Mouse (Mus musculus): ENCODE measurements around the gene Herc4. TPM values are rescaled to one million over a fixed set of nuclear protein-coding genes. Genes with fewer than 3 reads are reported as not detected.
"Not testable (repeated sequence)": the region's sequence is repeated elsewhere in the genome, so short reads cannot be mapped to it uniquely, and the experiment has no call there.

Gene Herc4
- polyA plus RNA-seq, 1 experiment from 2014 or later: 27.0 TPM

DNA sequence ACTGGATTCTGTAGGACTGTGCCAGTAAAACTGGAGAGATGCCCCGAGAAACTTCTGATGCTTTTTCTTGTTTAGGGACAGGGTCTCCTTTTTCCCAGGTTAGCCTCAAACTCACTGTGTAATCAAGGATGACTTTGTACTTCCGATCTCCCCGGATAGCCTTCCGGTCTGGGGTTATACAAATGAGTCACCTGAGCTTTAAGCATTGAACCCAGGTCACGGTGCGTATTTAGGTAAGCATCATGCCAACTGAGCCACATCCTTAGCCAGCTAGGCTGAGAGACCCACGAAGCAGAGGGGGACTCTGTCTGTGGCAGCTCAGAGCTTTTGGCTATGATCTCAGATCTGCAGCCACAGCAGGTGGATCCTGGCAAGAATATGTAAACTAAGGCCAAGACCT, 107.1 kb downstream of the Herc4 start:
- no peak for TF ChIP-seq CTCF (IDR thresholded peaks at IDR 0.05; ENCODE audit: low read depth)
- 84% methylated on average over 7 of the region's 7 CpGs for WGBS
- H3K27ac ChIP-seq: no peak overlapping the region
- no peak overlapping the region for H3K4me2 ChIP-seq (ENCODE audit: low read length)
- ATAC-seq (replicated peaks; ENCODE audit: low FRiP score, low read depth) (no peak), DNase-seq (ENCODE audit: low spot score) (no peak)
- no peaks in the 10 kb centered on the region for H3K9me3 ChIP-seq (replicated peaks; ENCODE audit: low read length)
- no peak overlapping the region for H3K4me3 ChIP-seq (replicated peaks; ENCODE audit: low read depth, low read length)
- no peaks in the 10 kb centered on the region for H3K36me3 ChIP-seq (ENCODE audit: insufficient read depth, low read length)
- no peaks in the 10 kb centered on the region for H3K27me3 ChIP-seq (ENCODE audit: insufficient read depth, low read length)
- no peak overlapping the region for H3K9ac ChIP-seq (ENCODE audit: low read depth, low read length)
- no peaks in the 10 kb centered on the region for H3K4me1 ChIP-seq (replicated peaks; ENCODE audit: insufficient read depth, low read length)

DNA sequence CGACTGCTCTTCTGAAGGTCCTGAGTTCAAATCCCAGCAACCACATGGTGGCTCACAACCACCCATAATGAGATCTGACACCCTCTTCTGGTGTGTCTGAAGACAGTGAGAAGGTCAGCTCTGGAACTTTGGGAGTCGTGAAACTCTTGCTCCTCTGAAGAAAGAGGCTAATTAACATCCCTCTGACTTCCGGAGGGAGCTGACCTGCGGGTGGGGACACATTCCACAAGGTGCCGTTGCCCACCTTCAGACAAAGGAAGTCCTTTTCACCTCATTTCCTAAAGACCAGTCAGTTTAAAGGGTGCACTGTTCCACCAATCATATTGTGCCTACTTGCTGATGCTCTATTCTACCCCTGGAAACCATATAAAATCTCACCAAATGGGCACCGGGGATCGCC, 107.5 kb downstream of the Herc4 start:
- not testable (repeated sequence) for H3K9me3 ChIP-seq (replicated peaks; ENCODE audit: low read length); H3K27ac ChIP-seq; H3K27me3 ChIP-seq (ENCODE audit: insufficient read depth, low read length); DNase-seq (ENCODE audit: low spot score); H3K9ac ChIP-seq (ENCODE audit: low read depth, low read length); H3K4me1 ChIP-seq (replicated peaks; ENCODE audit: insufficient read depth, low read length); ATAC-seq (replicated peaks; ENCODE audit: low FRiP score, low read depth); H3K36me3 ChIP-seq (ENCODE audit: insufficient read depth, low read length); H3K4me3 ChIP-seq (replicated peaks; ENCODE audit: low read depth, low read length); H3K4me2 ChIP-seq (ENCODE audit: low read length)
- 81% methylated on average over 7 of the region's 7 CpGs for WGBS

GRCm38 (mm10) chr10:63352111-63352510, 108.5 kb downstream of the Herc4 start:
- WGBS: 79% methylated on average over 5 of the region's 5 CpGs
- no peak for TF ChIP-seq CTCF (IDR thresholded peaks at IDR 0.05; ENCODE audit: low read depth)
- no peaks in the 10 kb centered on the region for H3K27me3 ChIP-seq (ENCODE audit: insufficient read depth, low read length)
- H3K27ac ChIP-seq: no peak overlapping the region
- ATAC-seq (replicated peaks; ENCODE audit: low FRiP score, low read depth) (no peak), DNase-seq (ENCODE audit: low spot score) (no peak)
- no peaks in the 10 kb centered on the region for H3K9me3 ChIP-seq (replicated peaks; ENCODE audit: low read length)
- H3K4me2 ChIP-seq (ENCODE audit: low read length): no peak overlapping the region
- no peaks in the 10 kb centered on the region for H3K4me1 ChIP-seq (replicated peaks; ENCODE audit: insufficient read depth, low read length)
- H3K4me3 ChIP-seq (replicated peaks; ENCODE audit: low read depth, low read length): no peak overlapping the region
- H3K36me3 ChIP-seq (ENCODE audit: insufficient read depth, low read length): no peaks in the 10 kb centered on the region
- H3K9ac ChIP-seq (ENCODE audit: low read depth, low read length): no peak overlapping the region

- Histone ChIP-seq H3K36me3 (ENCODE audit: insufficient read depth, low read length) (no peaks in the 10 kb centered on the region), H3K27me3 (ENCODE audit: insufficient read depth, low read length) (no peaks in the 10 kb centered on the region), H3K27ac (no peak overlapping the region), H3K9me3 (replicated peaks; ENCODE audit: low read length) (no peaks in the 10 kb centered on the region), H3K4me1 (replicated peaks; ENCODE audit: insufficient read depth, low read length) (no peaks in the 10 kb centered on the region), H3K4me3 (replicated peaks; ENCODE audit: low read depth, low read length) (no peak overlapping the region), H3K9ac (ENCODE audit: low read depth, low read length) (no peak overlapping the region), H3K4me2 (ENCODE audit: low read length) (no peak overlapping the region)
- TF ChIP-seq CTCF (IDR thresholded peaks at IDR 0.05; ENCODE audit: low read depth): no peak
- no peak for ATAC-seq (replicated peaks; ENCODE audit: low FRiP score, low read depth)
- WGBS: 52% methylated on average over 1 of the region's 1 CpGs
- DNase-seq (ENCODE audit: low spot score): no peak
Observed at GRCm38 (mm10) chr10:63360502-63360901, 116.9 kb downstream of the Herc4 start.

- no peak overlapping the region for H3K9ac ChIP-seq (ENCODE audit: low read depth, low read length)
- no peak for DNase-seq (ENCODE audit: low spot score)
- H3K9me3 ChIP-seq (replicated peaks; ENCODE audit: low read length): no peaks in the 10 kb centered on the region
- no peak overlapping the region for H3K27ac ChIP-seq
- H3K4me3 ChIP-seq (replicated peaks; ENCODE audit: low read depth, low read length): no peak overlapping the region
- no peak for ATAC-seq (replicated peaks; ENCODE audit: low FRiP score, low read depth)
- no peaks in the 10 kb centered on the region for H3K36me3 ChIP-seq (ENCODE audit: insufficient read depth, low read length)
- 57% methylated on average over 7 of the region's 7 CpGs for WGBS
- no peaks in the 10 kb centered on the region for H3K27me3 ChIP-seq (ENCODE audit: insufficient read depth, low read length)
- H3K4me1 ChIP-seq (replicated peaks; ENCODE audit: insufficient read depth, low read length): no peaks in the 10 kb centered on the region
- H3K4me2 ChIP-seq (ENCODE audit: low read length): no peak overlapping the region
- TF ChIP-seq CTCF (IDR thresholded peaks at IDR 0.05; ENCODE audit: low read depth): no peak
Observed at GRCm38 (mm10) chr10:63365918-63366455, 122.4 kb downstream of the Herc4 start.

GRCm38 (mm10) chr10:63367386-63367785, 123.8 kb downstream of the Herc4 start:
- no peak overlapping the region for H3K4me3 ChIP-seq (replicated peaks; ENCODE audit: low read depth, low read length)
- DNase-seq (ENCODE audit: low spot score) (no peak), ATAC-seq (replicated peaks; ENCODE audit: low FRiP score, low read depth) (no peak)
- no peak overlapping the region for H3K9ac ChIP-seq (ENCODE audit: low read depth, low read length)
- TF ChIP-seq CTCF (IDR thresholded peaks at IDR 0.05; ENCODE audit: low read depth): no peak
- H3K4me1 ChIP-seq (replicated peaks; ENCODE audit: insufficient read depth, low read length): no peaks in the 10 kb centered on the region
- no peaks in the 10 kb centered on the region for H3K9me3 ChIP-seq (replicated peaks; ENCODE audit: low read length)
- whole genome bisulfite sequencing: 64% methylated on average over 6 of the region's 6 CpGs
- H3K4me2 ChIP-seq (ENCODE audit: low read length): no peak overlapping the region
- H3K36me3 ChIP-seq (ENCODE audit: insufficient read depth, low read length): no peaks in the 10 kb centered on the region
- H3K27ac ChIP-seq: no peak overlapping the region
- H3K27me3 ChIP-seq (ENCODE audit: insufficient read depth, low read length): no peaks in the 10 kb centered on the region

Other genes starting within 250 kb of the Herc4 start
- 56.7 and 57.8 TPM in 2 replicates for gene Hnrnph3, start 219.6 kb upstream of the Herc4 start, polyA plus RNA-seq (2015; fragmentation: Nextera tagmentation; extraction: Ambion mirVana)
- gene Pbld2, start 219.5 kb upstream of the Herc4 start, polyA plus RNA-seq (2015; fragmentation: Nextera tagmentation; extraction: Ambion mirVana): 11.6 and 12.6 TPM in 2 replicates
- gene Pbld1, start 183.6 kb upstream of the Herc4 start, polyA plus RNA-seq (2015; fragmentation: Nextera tagmentation; extraction: Ambion mirVana): 13.7 and 16.0 TPM in 2 replicates
- 0.22 and 0.26 TPM in 2 replicates for gene Atoh7, start 144.2 kb upstream of the Herc4 start, polyA plus RNA-seq (2015; fragmentation: Nextera tagmentation; extraction: Ambion mirVana)
- gene Mypn, start 39.9 kb upstream of the Herc4 start, polyA plus RNA-seq (2015; fragmentation: Nextera tagmentation; extraction: Ambion mirVana): not detected in 2 replicates
- 5.8 and 6.7 TPM in 2 replicates for gene Sirt1, start 137.9 kb downstream of the Herc4 start, polyA plus RNA-seq (2015; fragmentation: Nextera tagmentation; extraction: Ambion mirVana)
- 18.4 and 19.9 TPM in 2 replicates for gene Dnajc12, start 138.6 kb downstream of the Herc4 start, polyA plus RNA-seq (2015; fragmentation: Nextera tagmentation; extraction: Ambion mirVana)
- gene Gm7075, start 178.0 kb downstream of the Herc4 start, polyA plus RNA-seq (2015; fragmentation: Nextera tagmentation; extraction: Ambion mirVana): not detected in 2 replicates
- gene Ctnna3, start 186.3 kb downstream of the Herc4 start, polyA plus RNA-seq (2015; fragmentation: Nextera tagmentation; extraction: Ambion mirVana): 0.32 and 0.46 TPM in 2 replicates

All from kidney, postnatal 0 days (tissue).